Mouse (Mus musculus) hindbrain, embryonic 16.5 days (tissue): ENCODE results near the gene Olfr1138. TPM values are rescaled to one million over a fixed set of nuclear protein-coding genes. Genes with fewer than 3 reads are reported as not detected.

Experiments
- ATAC-seq: fragments of 200-750 bp; cut with Nextera tagmentation; 2 replicates; pipeline ENCODE4 v1.8.0; 2017; ENCODE audit warnings: moderate TSS enrichment, moderate library complexity
- H3K27ac ChIP-seq: fragments of 300-500 bp; sonication (generic); 2 replicates; pipeline ENCODE4 v1.5.1; 2014; ENCODE audit warnings: low read depth, mild to moderate bottlenecking, control low read depth, low read length, moderate library complexity
- H3K27me3 ChIP-seq: fragments of 300-500 bp; sonication (generic); replicated peaks from 2 replicates; pipeline ENCODE4 v1.6.1; 2014; ENCODE audit warnings: low read length; ENCODE audit not compliant: control insufficient read depth, insufficient read depth
- H3K36me3 ChIP-seq: fragments of 300-500 bp; sonication (generic); 2 replicates; pipeline ENCODE4 v1.6.1; 2014; ENCODE audit warnings: mild to moderate bottlenecking, low read length, moderate library complexity, mixed read lengths; ENCODE audit not compliant: control insufficient read depth, insufficient read depth
- H3K4me1 ChIP-seq: fragments of 300-500 bp; sonication (generic); 2 replicates; pipeline ENCODE4 v1.6.1; 2014; ENCODE audit warnings: low read depth, low read length; ENCODE audit not compliant: control insufficient read depth, insufficient read depth
- H3K4me2 ChIP-seq: fragments of 300-500 bp; sonication (generic); 2 replicates; pipeline ENCODE4 v1.6.1; 2014; ENCODE audit warnings: mild to moderate bottlenecking, low read length, control low read depth, moderate library complexity
- H3K4me3 ChIP-seq: fragments of 300-500 bp; sonication (generic); 2 replicates; pipeline ENCODE4 v1.5.1; 2014; ENCODE audit warnings: mild to moderate bottlenecking, low read length, control low read depth, moderate library complexity
- H3K9ac ChIP-seq: fragments of 300-500 bp; sonication (generic); 2 replicates; pipeline ENCODE4 v1.6.1; 2014; ENCODE audit warnings: low read depth, mild to moderate bottlenecking, control low read depth, low read length, moderate library complexity
- H3K9me3 ChIP-seq: fragments of 300-500 bp; sonication (generic); 2 replicates; pipeline ENCODE4 v1.6.1; 2014; ENCODE audit warnings: mild to moderate bottlenecking, low read length, moderate library complexity; ENCODE audit not compliant: control insufficient read depth
- WGBS: fragments of 180-500 bp; shearing (Covaris S2); extraction: QIAGEN DNeasy Blood & Tissue Kit; methylation state at CpG from one replicate; pipeline ENCODE4 v1.1.7; 2014; 5-methylcytosine and 5-hydroxymethylcytosine counted together
- polyA plus RNA-seq: library from polyadenylated mRNA; unstranded; fragments of >200 nt; fragmentation: Nextera tagmentation; extraction: Ambion mirVana; gene quantifications from 2 replicates; pipeline ENCODE4 v1.2.1, GENCODE M21; 2015

Gene Olfr1138
- not detected in 2 replicates for polyA plus RNA-seq

DNA sequence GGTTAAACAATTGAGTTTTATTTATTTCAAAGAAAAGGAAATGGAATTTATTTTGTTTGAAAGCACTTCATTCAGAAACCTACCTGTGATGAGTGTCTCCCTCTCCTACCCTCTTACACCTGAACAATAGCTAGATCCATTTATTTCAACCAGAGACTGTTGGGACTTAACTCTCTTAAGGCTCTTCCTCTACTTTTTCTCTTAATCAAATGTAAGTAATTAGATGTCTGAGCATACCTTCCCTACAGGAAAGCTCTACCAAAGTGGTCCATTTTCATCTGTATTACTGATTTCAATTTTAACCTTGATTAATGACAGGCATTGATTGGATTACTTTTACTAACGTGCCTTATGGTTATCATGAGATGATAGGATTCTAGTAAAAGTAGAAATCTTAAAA, at the start of gene Olfr1138:
Gene Olfr1138 (minus strand): TSS at position 101 of the 400 bp plus-strand sequence.
- H3K27me3 ChIP-seq: no peaks in the 10 kb centered on the region
- no peak within 1 kb of the TSS for H3K4me2 ChIP-seq
- no peaks in the 10 kb centered on the region for H3K9me3 ChIP-seq
- no peak within 1 kb of the TSS for H3K27ac ChIP-seq
- H3K4me3 ChIP-seq: no peak within 1 kb of the TSS
- ATAC-seq: no peak
- H3K36me3 ChIP-seq: no peaks in the 10 kb centered on the region
- WGBS: 85% methylated on average over 1 of the region's 1 CpGs
- no peak within 1 kb of the TSS for H3K9ac ChIP-seq
- no peaks in the 10 kb centered on the region for H3K4me1 ChIP-seq

DNA sequence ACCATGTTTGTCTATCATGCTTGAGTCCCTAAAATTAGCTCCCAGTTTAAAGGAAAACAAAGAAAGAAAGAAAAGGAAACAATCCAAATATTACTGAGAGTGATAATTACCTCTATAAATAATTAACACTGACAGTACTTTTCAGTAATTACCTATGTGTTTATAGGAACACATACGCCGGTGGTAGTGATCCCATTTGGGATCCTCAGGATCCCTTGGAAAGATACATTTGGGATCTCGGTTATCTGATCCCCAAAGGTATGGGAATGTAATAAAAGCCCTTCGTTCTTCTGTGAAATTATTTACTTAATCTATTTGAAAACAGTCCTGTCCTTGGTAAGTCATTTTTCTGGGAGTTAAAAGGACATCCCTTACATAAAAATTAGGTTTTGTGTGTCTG, 39.4 kb upstream of the Olfr1138 start, which contains the start of gene Olfr152:
Gene Olfr152 (plus strand): TSS at position 301 of the 400 bp plus-strand sequence.
- WGBS: 70% methylated on average over 4 of the region's 4 CpGs
- H3K9ac ChIP-seq: no peak within 1 kb of the TSS
- no peaks in the 10 kb centered on the region for H3K27me3 ChIP-seq
- no peak within 1 kb of the TSS for H3K4me3 ChIP-seq
- no peak within 1 kb of the TSS for H3K4me2 ChIP-seq
- ATAC-seq: no peak
- H3K9me3 ChIP-seq: no peaks in the 10 kb centered on the region
- H3K4me1 ChIP-seq: no peaks in the 10 kb centered on the region
- H3K36me3 ChIP-seq: no peaks in the 10 kb centered on the region
- H3K27ac ChIP-seq: no peak within 1 kb of the TSS

GRCm38 (mm10) chr2:87776143-87776542, 36.4 kb upstream of the Olfr1138 start:
- Histone ChIP-seq H3K27me3 (no peaks in the 10 kb centered on the region), H3K36me3 (no peaks in the 10 kb centered on the region), H3K9me3 (no peaks in the 10 kb centered on the region), H3K4me1 (no peaks in the 10 kb centered on the region), H3K9ac (no peak overlapping the region), H3K4me3 (no peak overlapping the region), H3K4me2 (no peak overlapping the region), H3K27ac (no peak overlapping the region)
- ATAC-seq: no peak
- WGBS: 67% methylated on average over 1 of the region's 1 CpGs

DNA sequence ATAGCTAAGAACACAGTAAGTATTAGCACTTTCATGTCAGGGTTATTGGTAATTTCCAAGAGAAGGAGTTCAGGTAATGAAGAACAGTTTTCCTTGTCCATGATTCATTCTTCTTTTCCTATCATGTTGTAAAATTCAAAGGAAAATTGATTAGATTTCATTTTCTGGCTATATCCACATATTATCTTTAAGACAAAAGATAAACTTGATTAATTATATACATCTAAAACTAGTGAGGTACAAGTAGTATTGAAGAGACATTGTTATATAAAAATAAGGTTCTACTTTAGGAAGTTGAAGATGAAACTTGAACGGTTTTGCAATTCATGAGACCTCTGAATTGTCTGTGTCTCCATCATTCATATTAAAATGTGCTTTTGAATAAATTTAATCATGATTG, 14.1 kb upstream of the Olfr1138 start, which contains the start of gene Olfr1141:
Gene Olfr1141 (minus strand): TSS at position 101 of the 400 bp plus-strand sequence.
- 82% methylated on average over 1 of the region's 1 CpGs for WGBS
- H3K27me3 ChIP-seq: no peaks in the 10 kb centered on the region
- no peak within 1 kb of the TSS for H3K4me3 ChIP-seq
- no peaks in the 10 kb centered on the region for H3K4me1 ChIP-seq
- no peaks in the 10 kb centered on the region for H3K9me3 ChIP-seq
- no peaks in the 10 kb centered on the region for H3K36me3 ChIP-seq
- ATAC-seq: no peak
- H3K9ac ChIP-seq: no peak within 1 kb of the TSS
- no peak within 1 kb of the TSS for H3K27ac ChIP-seq
- no peak within 1 kb of the TSS for H3K4me2 ChIP-seq

DNA sequence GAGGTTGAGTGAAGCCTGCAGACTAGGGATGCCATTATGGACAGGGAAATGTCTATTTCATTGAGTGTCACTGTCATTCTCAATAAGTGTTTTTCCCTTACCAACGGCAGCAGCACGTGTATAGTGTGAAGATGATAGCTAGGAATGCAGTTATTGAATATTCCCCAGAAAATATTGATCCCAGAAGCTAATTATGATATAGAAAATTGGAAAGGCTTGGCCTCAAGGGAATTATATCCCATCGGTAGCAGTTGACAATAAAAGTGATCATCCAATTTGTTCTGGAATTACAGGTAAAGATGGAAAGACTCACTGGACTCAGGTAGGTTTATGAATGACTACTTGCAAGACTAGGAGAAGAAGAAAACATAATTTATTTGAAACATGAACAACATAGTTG, 3.7 kb upstream of the Olfr1138 start, which contains the start of gene Olfr1140:
Gene Olfr1140 (plus strand): TSS at position 301 of the 400 bp plus-strand sequence.
- Histone ChIP-seq H3K27ac (no peak within 1 kb of the TSS), H3K4me2 (no peak within 1 kb of the TSS), H3K9ac (no peak within 1 kb of the TSS), H3K36me3 (no peaks in the 10 kb centered on the region), H3K4me3 (no peak within 1 kb of the TSS), H3K9me3 (no peaks in the 10 kb centered on the region), H3K27me3 (no peaks in the 10 kb centered on the region), H3K4me1 (no peaks in the 10 kb centered on the region)
- 75% methylated on average over 3 of the region's 3 CpGs for WGBS
- no peak for ATAC-seq

DNA sequence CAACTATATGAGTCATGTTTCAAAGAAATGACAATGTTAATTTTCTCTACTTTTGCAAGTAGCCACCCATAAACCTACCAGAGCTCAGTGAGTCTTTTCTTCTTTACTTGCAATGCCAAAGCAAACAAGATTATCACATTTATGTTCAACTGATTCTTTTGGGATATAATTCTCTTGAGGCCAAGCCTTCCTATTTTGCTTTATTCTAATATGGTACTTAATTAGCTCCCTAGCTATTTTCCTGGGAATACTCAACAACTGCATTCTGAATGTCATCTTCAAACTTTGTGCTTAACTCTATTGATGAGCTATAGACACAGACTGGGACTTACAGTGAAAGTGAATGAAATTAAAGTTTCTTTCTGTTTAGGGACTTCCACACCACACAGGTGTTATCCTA, 26.7 kb downstream of the Olfr1138 start, which contains the start of gene Olfr1137:
Gene Olfr1137 (minus strand): TSS at position 101 of the 400 bp plus-strand sequence.
- no peak within 1 kb of the TSS for H3K27ac ChIP-seq
- no peak within 1 kb of the TSS for H3K9ac ChIP-seq
- H3K27me3 ChIP-seq: no peaks in the 10 kb centered on the region
- H3K4me3 ChIP-seq: no peak within 1 kb of the TSS
- H3K4me2 ChIP-seq: no peak within 1 kb of the TSS
- no peaks in the 10 kb centered on the region for H3K9me3 ChIP-seq
- no peak for ATAC-seq
- no peaks in the 10 kb centered on the region for H3K4me1 ChIP-seq
- H3K36me3 ChIP-seq: no peaks in the 10 kb centered on the region

DNA sequence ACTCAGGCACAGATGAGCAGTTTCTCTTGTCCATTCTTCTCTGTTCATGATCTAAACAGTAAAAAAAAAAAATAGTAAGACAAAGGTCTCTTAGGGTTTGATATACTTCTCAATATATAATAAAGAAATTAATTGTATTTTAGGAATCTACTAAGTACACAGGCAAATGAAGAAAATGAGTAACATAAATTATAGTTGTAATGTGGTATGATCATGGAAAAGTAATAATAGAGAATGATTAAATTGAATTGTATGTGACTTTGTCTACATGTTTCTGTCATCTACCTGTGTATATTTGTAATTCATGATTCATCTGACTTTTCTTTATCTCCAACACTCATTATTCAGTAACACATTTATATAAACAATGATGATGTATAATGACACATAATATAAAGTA, 45.9 kb downstream of the Olfr1138 start, which contains the start of gene Olfr1136:
Gene Olfr1136 (minus strand): TSS at position 101 of the 400 bp plus-strand sequence.
- Histone ChIP-seq H3K4me1 (no peaks in the 10 kb centered on the region), H3K9me3 (no peaks in the 10 kb centered on the region), H3K4me3 (no peak within 1 kb of the TSS), H3K27me3 (no peaks in the 10 kb centered on the region), H3K9ac (no peak within 1 kb of the TSS), H3K4me2 (no peak within 1 kb of the TSS), H3K27ac (no peak within 1 kb of the TSS), H3K36me3 (no peaks in the 10 kb centered on the region)
- ATAC-seq: no peak

Other genes starting within 250 kb of the Olfr1138 start
- gene Pramel7, start 242.9 kb downstream of the Olfr1138 start, polyA plus RNA-seq: not detected in 2 replicates
- not detected in 2 replicates for gene Pramel6, start 233.4 kb downstream of the Olfr1138 start, polyA plus RNA-seq
- not detected in 2 replicates for gene Olfr153, start 208.2 kb downstream of the Olfr1138 start, polyA plus RNA-seq
- not detected in 2 replicates for gene Olfr1128, start 194.4 kb downstream of the Olfr1138 start, polyA plus RNA-seq
- not detected in 2 replicates for gene Olfr1129, start 166.1 kb downstream of the Olfr1138 start, polyA plus RNA-seq
- gene Olfr1130, start 133.8 kb downstream of the Olfr1138 start, polyA plus RNA-seq: not detected in 2 replicates
- gene Olfr1131, start 112.9 kb downstream of the Olfr1138 start, polyA plus RNA-seq: not detected in 2 replicates
- not detected in 2 replicates for gene Olfr1132, start 102.4 kb downstream of the Olfr1138 start, polyA plus RNA-seq
- not detected in 2 replicates for gene Olfr1133, start 92.6 kb downstream of the Olfr1138 start, polyA plus RNA-seq
- gene Olfr1134, start 81.5 kb downstream of the Olfr1138 start, polyA plus RNA-seq: not detected in 2 replicates
- not detected in 2 replicates for gene Olfr1135, start 66.3 kb downstream of the Olfr1138 start, polyA plus RNA-seq
- not detected in 2 replicates for gene Olfr1136, start 46.0 kb downstream of the Olfr1138 start, polyA plus RNA-seq
- not detected in 2 replicates for gene Olfr1137, start 26.8 kb downstream of the Olfr1138 start, polyA plus RNA-seq
- not detected in 2 replicates for gene Olfr1140, start 3.8 kb upstream of the Olfr1138 start, polyA plus RNA-seq
- gene Olfr1141, start 14.0 kb upstream of the Olfr1138 start, polyA plus RNA-seq: not detected in 2 replicates
- not detected in 2 replicates for gene Olfr152, start 39.5 kb upstream of the Olfr1138 start, polyA plus RNA-seq
- not detected in 2 replicates for gene Olfr1143, start 60.6 kb upstream of the Olfr1138 start, polyA plus RNA-seq
- not detected in 2 replicates for gene Olfr1145, start 69.8 kb upstream of the Olfr1138 start, polyA plus RNA-seq
- not detected in 2 replicates for gene Olfr1148, start 90.6 kb upstream of the Olfr1138 start, polyA plus RNA-seq
- not detected in 2 replicates for gene Olfr1150-ps1, start 104.0 kb upstream of the Olfr1138 start, polyA plus RNA-seq
- gene Olfr1151, start 115.9 kb upstream of the Olfr1138 start, polyA plus RNA-seq: not detected in 2 replicates
- 0.02 TPM in 1 of 2 replicates, not detected in the other for gene Olfr1152, start 126.5 kb upstream of the Olfr1138 start, polyA plus RNA-seq
- not detected in 2 replicates for gene Olfr1153, start 155.0 kb upstream of the Olfr1138 start, polyA plus RNA-seq
- not detected in 2 replicates for gene Olfr1154, start 165.2 kb upstream of the Olfr1138 start, polyA plus RNA-seq
- not detected in 2 replicates for gene Olfr1155, start 205.2 kb upstream of the Olfr1138 start, polyA plus RNA-seq
- not detected in 2 replicates for gene Olfr1156, start 213.1 kb upstream of the Olfr1138 start, polyA plus RNA-seq
- not detected in 2 replicates for gene Olfr1157, start 228.3 kb upstream of the Olfr1138 start, polyA plus RNA-seq
- gene Olfr74, start 234.7 kb upstream of the Olfr1138 start, polyA plus RNA-seq: not detected in 2 replicates